Mouse (Mus musculus): ENCODE measurements around the gene Slc12a9. TPM values are rescaled to one million over a fixed set of nuclear protein-coding genes. Genes with fewer than 3 reads are reported as not detected.

Slc12a9 gene
- polyA plus RNA-seq, 1 experiment, result 21.6 TPM

DNA sequence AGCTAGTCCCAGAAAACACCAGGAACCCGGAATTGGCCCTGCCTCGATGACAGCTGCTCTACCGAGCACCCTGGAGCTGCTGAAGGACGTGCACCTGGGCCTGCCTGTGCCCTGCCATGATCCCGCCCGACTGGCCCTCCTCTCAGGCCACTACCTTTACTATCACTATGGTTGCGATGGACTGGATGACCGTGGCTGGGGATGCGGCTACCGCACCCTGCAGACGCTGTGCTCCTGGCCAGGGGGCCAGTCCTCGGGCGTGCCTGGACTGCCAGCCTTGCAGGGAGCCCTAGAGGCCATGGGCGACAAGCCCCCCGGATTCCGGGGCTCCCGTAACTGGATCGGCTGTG, 38.7 kb downstream of the Slc12a9 start:
- WGBS, result 5% methylated on average over 18 of the region's 18 CpGs

DNA sequence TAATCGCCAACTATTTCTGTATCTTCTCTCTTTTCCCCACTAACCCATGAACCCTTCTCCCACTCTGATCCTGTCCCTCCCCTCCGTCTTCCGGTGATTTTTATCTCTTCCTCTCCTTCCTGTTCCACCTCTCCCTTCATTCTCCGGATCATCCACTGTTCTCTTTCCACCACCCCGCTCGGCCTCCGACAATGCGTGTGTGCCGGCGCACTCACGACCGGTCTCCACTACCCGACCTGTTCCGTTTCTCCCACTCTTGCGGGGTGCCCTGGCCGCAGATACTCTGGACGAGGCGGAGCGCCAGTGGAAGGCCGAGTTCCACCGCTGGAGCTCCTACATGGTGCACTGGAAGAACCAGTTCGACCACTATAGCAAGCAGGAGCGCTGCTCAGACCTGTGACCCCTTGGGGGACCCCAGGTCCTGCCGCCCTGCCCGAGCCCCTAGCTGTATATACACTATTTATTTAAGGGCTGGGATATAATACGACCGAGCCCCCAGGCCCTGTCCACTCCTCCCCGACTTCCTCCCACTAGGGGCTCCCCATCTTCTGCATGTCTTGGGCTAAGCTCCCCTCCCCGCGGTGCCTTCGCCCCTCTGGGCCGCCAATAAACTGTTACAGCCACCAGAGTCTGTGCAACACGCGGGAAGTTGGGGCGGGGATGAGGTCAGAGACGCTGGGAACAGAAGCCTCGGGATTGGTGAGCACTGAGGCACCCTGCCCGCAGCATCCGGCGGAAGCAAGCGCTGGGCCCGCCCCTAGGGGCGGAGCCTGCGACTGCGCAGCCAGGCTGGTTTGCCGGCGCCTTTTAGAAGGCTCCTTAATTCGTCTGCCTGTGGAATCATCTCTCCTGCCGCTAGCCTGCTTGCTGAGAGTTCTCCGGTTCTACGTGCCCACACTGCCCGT, 39.3 kb downstream of the Slc12a9 start, which contains the start of gene Ufsp1:
Gene Ufsp1 (plus strand): TSS at position 791 of the 905 bp plus-strand sequence.
- TF ChIP-seq CTCF (conservative IDR thresholded peaks at IDR 0.05; ENCODE audit: insufficient read depth, insufficient read length, low read depth, low read length) (no peak), POLR2A (IDR thresholded peaks at IDR 0.05; ENCODE audit: low read depth, low read length) (no peak)
- no peaks in the 10 kb centered on the region for H3K36me3 ChIP-seq (ENCODE audit: control insufficient read depth, insufficient read depth, low read length)
- under 1% methylated on average over 52 of the region's 52 CpGs for WGBS
- H3K27ac ChIP-seq (ENCODE audit: insufficient read depth, low read depth, low read length), result peak within 1 kb of the TSS; percentile 85
- peak; percentile 98 for DNase-seq
- peak within 1 kb of the TSS; percentile 79 for H3K4me3 ChIP-seq (ENCODE audit: insufficient read depth, low read depth, low read length)
- no peaks in the 10 kb centered on the region; the same call in 1 of the 2 replicates for H3K4me1 ChIP-seq (ENCODE audit: control insufficient read depth, insufficient read depth, low read length)
- no peaks in the 10 kb centered on the region for H3K27me3 ChIP-seq (replicated peaks; ENCODE audit: control insufficient read depth, insufficient read depth, low read length)

More for the DNA sequence above, 38.7 kb downstream of the Slc12a9 start:
- Histone ChIP-seq H3K27me3 (replicated peaks; ENCODE audit: control insufficient read depth, insufficient read depth, low read length) (no peaks in the 10 kb centered on the region), H3K4me1 (ENCODE audit: control insufficient read depth, insufficient read depth, low read length) (no peaks in the 10 kb centered on the region; the same call in 1 of the 2 replicates), H3K4me3 (ENCODE audit: insufficient read depth, low read depth, low read length) (peak overlapping the region; percentile 77), H3K36me3 (ENCODE audit: control insufficient read depth, insufficient read depth, low read length) (no peaks in the 10 kb centered on the region), H3K27ac (ENCODE audit: insufficient read depth, low read depth, low read length) (peak overlapping the region; percentile 63)
- TF ChIP-seq POLR2A (IDR thresholded peaks at IDR 0.05; ENCODE audit: low read depth, low read length) (no peak), CTCF (conservative IDR thresholded peaks at IDR 0.05; ENCODE audit: insufficient read depth, insufficient read length, low read depth, low read length) (no peak)
- no peak for DNase-seq

DNA sequence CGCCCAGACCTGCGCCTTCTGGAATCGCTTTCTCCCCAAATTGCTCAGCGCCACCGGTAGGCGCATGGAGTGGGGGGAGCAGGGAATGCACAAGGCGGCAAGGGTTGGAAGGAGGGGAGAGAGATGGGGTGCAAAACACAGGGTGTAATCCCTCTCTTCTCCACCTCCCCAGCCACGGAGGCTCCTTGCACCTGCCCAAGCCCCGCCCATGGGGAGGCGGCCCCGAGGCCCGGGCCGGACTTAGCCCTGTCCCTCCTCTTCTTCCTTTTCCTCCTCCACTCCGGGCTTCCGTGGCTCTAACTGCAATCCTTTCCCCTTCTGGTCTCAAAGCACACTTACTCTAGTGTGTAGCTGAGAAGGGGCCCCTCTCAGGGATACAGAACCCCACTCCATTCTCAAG, 40.1 kb downstream of the Slc12a9 start:
- Histone ChIP-seq H3K27ac (ENCODE audit: insufficient read depth, low read depth, low read length) (peak overlapping the region; percentile 85), H3K4me1 (ENCODE audit: control insufficient read depth, insufficient read depth, low read length) (no peaks in the 10 kb centered on the region; the same call in 1 of the 2 replicates)
- peak; percentile 92 for DNase-seq

DNA sequence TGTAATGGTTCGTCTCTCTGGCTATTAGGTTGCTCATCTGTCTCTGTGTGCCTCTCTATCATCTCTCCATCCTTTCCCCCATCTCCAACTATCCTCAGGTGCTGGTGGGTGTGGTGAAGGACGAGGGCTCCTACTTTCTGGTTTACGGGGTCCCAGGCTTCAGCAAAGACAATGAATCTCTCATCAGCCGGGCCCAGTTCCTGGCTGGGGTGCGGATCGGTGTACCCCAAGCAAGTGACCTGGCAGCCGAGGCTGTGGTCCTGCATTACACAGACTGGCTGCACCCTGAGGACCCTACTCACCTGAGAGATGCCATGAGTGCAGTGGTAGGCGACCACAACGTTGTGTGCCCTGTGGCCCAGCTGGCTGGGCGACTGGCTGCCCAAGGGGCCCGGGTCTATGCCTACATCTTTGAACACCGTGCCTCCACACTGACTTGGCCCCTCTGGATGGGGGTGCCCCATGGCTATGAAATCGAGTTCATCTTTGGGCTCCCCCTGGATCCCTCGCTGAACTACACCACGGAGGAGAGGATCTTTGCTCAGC, 41.9 kb downstream of the Slc12a9 start:
- Histone ChIP-seq H3K4me3 (ENCODE audit: insufficient read depth, low read depth, low read length) (no peak overlapping the region), H3K36me3 (ENCODE audit: control insufficient read depth, insufficient read depth, low read length) (no peaks in the 10 kb centered on the region), H3K27me3 (replicated peaks; ENCODE audit: control insufficient read depth, insufficient read depth, low read length) (no peaks in the 10 kb centered on the region; the same call in 1 of the 2 replicates), H3K27ac (ENCODE audit: insufficient read depth, low read depth, low read length) (no peak overlapping the region), H3K4me1 (ENCODE audit: control insufficient read depth, insufficient read depth, low read length) (no peaks in the 10 kb centered on the region; the same call in 1 of the 2 replicates)
- TF ChIP-seq POLR2A (IDR thresholded peaks at IDR 0.05; ENCODE audit: low read depth, low read length), result no peak
- TF ChIP-seq CTCF (conservative IDR thresholded peaks at IDR 0.05; ENCODE audit: insufficient read depth, insufficient read length, low read depth, low read length), result no peak
- 81% methylated on average over 15 of the region's 15 CpGs for WGBS
- DNase-seq, result no peak

More for the DNA sequence above, 40.1 kb downstream of the Slc12a9 start:
- H3K36me3 ChIP-seq (ENCODE audit: control insufficient read depth, insufficient read depth, low read length), result no peaks in the 10 kb centered on the region
- WGBS, result under 1% methylated on average over 15 of the region's 15 CpGs
- H3K27me3 ChIP-seq (replicated peaks; ENCODE audit: control insufficient read depth, insufficient read depth, low read length), result no peaks in the 10 kb centered on the region; the same call in 1 of the 2 replicates
- H3K4me3 ChIP-seq (ENCODE audit: insufficient read depth, low read depth, low read length), result peak overlapping the region; percentile 79
- TF ChIP-seq POLR2A (IDR thresholded peaks at IDR 0.05; ENCODE audit: low read depth, low read length) (peak; percentile 11), CTCF (conservative IDR thresholded peaks at IDR 0.05; ENCODE audit: insufficient read depth, insufficient read length, low read depth, low read length) (peak; percentile 18; the same call in 1 of the 2 replicates)

DNA sequence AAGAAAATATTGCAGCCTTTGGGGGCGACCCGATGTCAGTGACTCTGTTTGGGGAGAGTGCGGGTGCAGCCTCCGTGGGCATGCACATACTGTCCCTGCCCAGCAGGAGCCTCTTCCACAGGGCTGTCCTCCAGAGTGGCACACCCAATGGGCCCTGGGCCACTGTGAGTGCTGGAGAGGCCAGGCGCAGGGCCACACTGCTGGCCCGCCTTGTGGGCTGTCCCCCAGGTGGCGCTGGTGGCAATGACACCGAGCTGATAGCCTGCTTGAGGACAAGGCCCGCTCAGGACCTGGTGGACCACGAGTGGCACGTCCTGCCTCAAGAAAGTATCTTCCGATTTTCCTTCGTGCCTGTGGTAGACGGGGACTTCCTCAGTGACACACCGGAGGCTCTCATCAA, 42.7 kb downstream of the Slc12a9 start:
- H3K27ac ChIP-seq (ENCODE audit: insufficient read depth, low read depth, low read length), result no peak overlapping the region
- H3K4me3 ChIP-seq (ENCODE audit: insufficient read depth, low read depth, low read length), result no peak overlapping the region
- TF ChIP-seq POLR2A (IDR thresholded peaks at IDR 0.05; ENCODE audit: low read depth, low read length) (no peak), CTCF (conservative IDR thresholded peaks at IDR 0.05; ENCODE audit: insufficient read depth, insufficient read length, low read depth, low read length) (peak; percentile 69)
- peak; percentile 77 for DNase-seq
- H3K36me3 ChIP-seq (ENCODE audit: control insufficient read depth, insufficient read depth, low read length), result no peaks in the 10 kb centered on the region
- no peaks in the 10 kb centered on the region; the same call in 1 of the 2 replicates for H3K4me1 ChIP-seq (ENCODE audit: control insufficient read depth, insufficient read depth, low read length)
- 26% methylated on average over 15 of the region's 15 CpGs for WGBS
- no peaks in the 10 kb centered on the region; the same call in 1 of the 2 replicates for H3K27me3 ChIP-seq (replicated peaks; ENCODE audit: control insufficient read depth, insufficient read depth, low read length)

DNA sequence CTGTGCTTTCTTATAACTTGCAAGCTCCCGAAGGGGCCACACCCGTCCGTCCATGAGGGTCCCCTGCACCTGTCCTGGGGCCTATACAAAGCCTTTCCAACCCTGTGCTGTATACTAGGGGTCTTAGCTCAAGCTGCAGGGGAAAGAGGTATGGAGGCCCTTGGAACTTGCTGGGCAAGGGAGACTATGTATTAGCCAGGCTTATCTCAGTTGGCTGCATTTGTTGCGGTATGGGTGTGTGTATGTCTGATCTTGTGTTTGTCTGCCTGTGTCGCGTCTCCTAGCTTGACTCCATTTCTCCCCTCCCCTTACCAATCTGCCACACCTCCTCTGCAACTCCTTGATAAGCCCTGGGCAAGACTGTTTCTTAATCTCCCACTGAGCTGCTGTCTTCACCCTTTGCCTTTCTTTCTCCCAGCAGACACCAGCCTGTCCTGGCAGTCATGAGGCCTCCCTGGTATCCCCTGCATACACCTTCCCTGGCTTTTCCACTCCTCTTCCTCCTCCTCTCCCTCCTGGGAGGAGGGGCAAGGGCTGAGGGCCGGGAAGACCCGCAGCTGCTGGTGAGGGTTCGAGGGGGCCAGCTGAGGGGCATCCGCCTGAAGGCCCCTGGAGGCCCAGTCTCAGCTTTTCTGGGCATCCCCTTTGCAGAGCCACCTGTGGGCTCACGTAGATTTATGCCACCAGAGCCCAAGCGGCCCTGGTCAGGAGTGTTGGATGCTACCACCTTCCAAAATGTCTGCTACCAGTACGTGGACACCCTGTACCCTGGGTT, 43.6 kb downstream of the Slc12a9 start:
- WGBS, result 77% methylated on average over 13 of the region's 13 CpGs
- no peak for DNase-seq

More for the DNA sequence above, 43.6 kb downstream of the Slc12a9 start:
- Histone ChIP-seq H3K4me1 (ENCODE audit: control insufficient read depth, insufficient read depth, low read length) (no peaks in the 10 kb centered on the region; the same call in 1 of the 2 replicates), H3K27ac (ENCODE audit: insufficient read depth, low read depth, low read length) (no peak overlapping the region), H3K36me3 (ENCODE audit: control insufficient read depth, insufficient read depth, low read length) (no peaks in the 10 kb centered on the region), H3K27me3 (replicated peaks; ENCODE audit: control insufficient read depth, insufficient read depth, low read length) (no peaks in the 10 kb centered on the region; the same call in 1 of the 2 replicates), H3K4me3 (ENCODE audit: insufficient read depth, low read depth, low read length) (no peak overlapping the region)
- TF ChIP-seq POLR2A (IDR thresholded peaks at IDR 0.05; ENCODE audit: low read depth, low read length), result no peak
- TF ChIP-seq CTCF (conservative IDR thresholded peaks at IDR 0.05; ENCODE audit: insufficient read depth, insufficient read length, low read depth, low read length), result no peak
